In the genomic region with DNA sequence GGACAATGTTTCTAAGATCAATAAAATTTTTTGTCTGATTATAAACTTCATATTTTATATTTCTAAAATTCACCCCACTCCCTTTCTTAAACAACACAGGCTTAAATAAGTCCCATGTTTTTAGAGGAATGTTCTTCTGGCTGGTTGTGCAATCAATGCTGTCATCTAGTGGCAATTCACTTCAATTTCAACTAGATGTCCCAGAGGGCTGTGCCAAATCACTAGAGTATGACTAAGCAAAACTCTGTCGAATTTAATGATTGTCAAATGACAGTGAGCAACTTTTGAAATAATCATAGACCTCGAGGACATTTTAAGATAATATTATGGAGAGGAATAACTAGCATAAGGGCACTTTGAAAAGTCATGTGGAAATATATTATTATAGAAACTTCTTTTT, we compare ENCODE assay signal across 12 mouse cellular contexts. TPM values are rescaled to one million over a fixed set of nuclear protein-coding genes. Genes with fewer than 3 reads are reported as not detected.
DNase-seq lines count a peak whose midpoint lies in the region; ATAC-seq lines count a peak whose summit lies in the region.
"Had no signal": no experiment of that assay in that cellular context is flagged by ENCODE, and none has a peak within 500 bp of the region (broad histone marks: within the 10 kb centered on the region; RNA-seq: fewer than 3 reads in every experiment).

No protein-coding gene starts in this region.

- no peak overlapping the region for H3K4me2 ChIP-seq in heart, embryonic 12.5 days
- H3K4me2 ChIP-seq: embryonic facial prominence, embryonic 15.5 days; hindbrain, embryonic 14.5 days; liver, embryonic 13.5 days had no signal

- no peaks in the 10 kb centered on the region for H3K4me1 ChIP-seq in heart, embryonic 12.5 days (replicated peaks)
- H3K4me1 ChIP-seq: embryonic facial prominence, embryonic 15.5 days; liver, embryonic 13.5 days had no signal

- no peak for ATAC-seq in heart, embryonic 12.5 days (ENCODE audit: insufficient number of reproducible peaks, low FRiP score)

- no peak overlapping the region for H3K27ac ChIP-seq in heart, embryonic 12.5 days (ENCODE audit: poor library complexity, severe bottlenecking)
- H3K27ac ChIP-seq: embryonic facial prominence, embryonic 15.5 days; hindbrain, embryonic 14.5 days; liver, embryonic 13.5 days had no signal

- 60% methylated on average over 2 of the region's 2 CpGs for WGBS in heart, embryonic 12.5 days

- H3K36me3 ChIP-seq in heart, embryonic 12.5 days = no peaks in the 10 kb centered on the region
- H3K36me3 ChIP-seq: embryonic facial prominence, embryonic 15.5 days; liver, embryonic 13.5 days had no signal

- no peak overlapping the region for H3K4me3 ChIP-seq in heart, embryonic 12.5 days
- H3K4me3 ChIP-seq: embryonic facial prominence, embryonic 15.5 days; liver, embryonic 13.5 days had no signal

- no peaks in the 10 kb centered on the region for H3K27me3 ChIP-seq in heart, embryonic 12.5 days (replicated peaks)
- H3K27me3 ChIP-seq: embryonic facial prominence, embryonic 15.5 days; liver, embryonic 13.5 days had no signal

- no peak overlapping the region for H3K9ac ChIP-seq in heart, embryonic 12.5 days
- H3K9ac ChIP-seq: embryonic facial prominence, embryonic 15.5 days; hindbrain, embryonic 14.5 days; liver, embryonic 13.5 days had no signal

- peak; percentile 45 for DNase-seq in heart, adult 8-10 months (ENCODE audit: low spot score)
- DNase-seq in right cerebral cortex, adult 18-20 months = peak; percentile 1
- DNase-seq in right cerebral cortex, postnatal 14 days = no peak
- DNase-seq in fibroblast of lung, adult 2 months (ENCODE audit: low read depth) = peak; percentile 69
- no peak for DNase-seq in thymus, postnatal 14 days
- DNase-seq in ovary, postnatal 14 days (ENCODE audit: low spot score) = no peak
- DNase-seq in layer of hippocampus, adult 9-10 months (ENCODE audit: low spot score) = no peak
- DNase-seq: liver, embryonic 13.5 days; thymus, adult 2 months had no signal

- H3K9me3 ChIP-seq in heart, embryonic 12.5 days (replicated peaks) = peaks cover 3% of the 10 kb centered on the region; the same call in 1 of the 2 replicates
- H3K9me3 ChIP-seq: embryonic facial prominence, embryonic 15.5 days; liver, embryonic 13.5 days had no signal

RNA-seq across cellular contexts. Expression of gene Prg4, which starts 31.7 kb away (rescaled TPM):
- 10 to 100 TPM; 11.6 to 58.3 (median 12.3) TPM for total RNA-seq in heart, adult 8-10 months (2022)
- 0.46 and 0.63 TPM in 2 replicates for polyA plus RNA-seq in heart, embryonic 12.5 days (2016; fragmentation: Nextera tagmentation; extraction: Ambion mirVana)

Comparison
In these comparisons a context has a peak if more than half of its experiments do, and no peak if none do; other contexts are left out.
1. DNase-seq: peak in heart, adult 8-10 months (single experiment), right cerebral cortex, adult 18-20 months (single experiment) and fibroblast of lung, adult 2 months (single experiment); none in right cerebral cortex, postnatal 14 days (single experiment), thymus, postnatal 14 days (single experiment), ovary, postnatal 14 days (single experiment) and layer of hippocampus, adult 9-10 months (single experiment).